Mouse (Mus musculus) T-cell, adult 66 days (primary cell): Measurements from ENCODE around the gene Homer2. TPM values are rescaled to one million over a fixed set of nuclear protein-coding genes. Genes with fewer than 3 reads are reported as not detected.

Experiments used
- total RNA-seq, 2 experiments: library from RNA; stranded (reverse); gene quantifications; 3 replicates in 1 of 2; 4 replicates in 1 of 2; pipeline ENCODE4 v1.2.4; 2023

The Homer2 gene
- under 1 TPM in 1 of 2 experiments, not detected in 1; 0.12 TPM for total RNA-seq

GRCm38 (mm10) chr7:81707471-81708140, at the start of gene Homer2:
Homer2 (minus strand) TSS chr7:81707527.

GRCm38 (mm10) chr7:81571108-81571940, 136.0 kb downstream of the Homer2 start, which contains the start of gene Whamm:
Whamm (plus strand) TSS chr7:81571266.

GRCm38 (mm10) chr7:81566892-81567291, 140.4 kb downstream of the Homer2 start, which contains the start of gene Fsd2:
Fsd2 (minus strand) TSS chr7:81566944.

Other genes with a start within 250 kb of the Homer2 start
- not detected for gene Ap3b2, start 213.6 kb downstream of the Homer2 start, total RNA-seq
- gene BC048679, start 209.2 kb downstream of the Homer2 start, total RNA-seq = not detected
- 1 to 10 TPM in 1 of 2 experiments, under 1 TPM in 1; 0.59 to 1.5 TPM for gene Fsd2, start 140.6 kb downstream of the Homer2 start, total RNA-seq
- gene Whamm, start 136.3 kb downstream of the Homer2 start, total RNA-seq = 10 to 100 TPM; 29.1 to 29.3 TPM
- 10 to 100 TPM; 56.1 to 59.4 TPM for gene Ramac, start 55.4 kb upstream of the Homer2 start, total RNA-seq
- 10 to 100 TPM; 29.2 to 31.0 TPM for gene 3110040N11Rik, start 82.0 kb upstream of the Homer2 start, total RNA-seq
- gene Btbd1, start 121.9 kb upstream of the Homer2 start, total RNA-seq = 10 to 100 TPM; 59.9 to 61.5 TPM
- gene Gm10160, start 148.3 kb upstream of the Homer2 start, total RNA-seq = not detected
- 10 to 100 TPM; 31.1 to 35.2 TPM for gene Tm6sf1, start 151.5 kb upstream of the Homer2 start, total RNA-seq
- 10 to 100 TPM; 32.2 to 35.8 TPM for gene Hdgfl3, start 226.9 kb upstream of the Homer2 start, total RNA-seq